11 mouse cellular contexts compared by ENCODE assay signal in genomic region chr6:28817039-28817438, GRCm38 (mm10). TPM values are rescaled to one million over a fixed set of nuclear protein-coding genes. Genes with fewer than 3 reads are reported as not detected.
A peak's percentile ranks its signal among the peaks of the same experiment; 100 is the strongest.
DNase-seq lines count a peak whose midpoint lies in the region; ATAC-seq lines count a peak whose summit lies in the region.
"Had no signal": no experiment of that assay in that cellular context is flagged by ENCODE, and none has a peak within 500 bp of the region (broad histone marks: within the 10 kb centered on the region; RNA-seq: fewer than 3 reads in every experiment).

No protein-coding gene starts in this region.

- 75% methylated on average over 9 of the region's 9 CpGs for WGBS in forebrain, embryonic 13.5 days
- WGBS in forebrain, embryonic 10.5 days: 90% methylated on average over 9 of the region's 9 CpGs
- 75% methylated on average over 9 of the region's 9 CpGs for WGBS in neural tube, embryonic 12.5 days
- 70% methylated on average over 9 of the region's 9 CpGs for WGBS in neural tube, embryonic 15.5 days
- WGBS in forebrain, embryonic 15.5 days: 59% methylated on average over 9 of the region's 9 CpGs
- WGBS in hindbrain, embryonic 14.5 days: 72% methylated on average over 9 of the region's 9 CpGs

- H3K9ac ChIP-seq in forebrain, embryonic 13.5 days: no peak overlapping the region
- 0 out of 2 replicates have a peak overlapping the region, but pooled peaks have one; percentile 9 for H3K9ac ChIP-seq in neural tube, embryonic 12.5 days
- no peak overlapping the region for H3K9ac ChIP-seq in neural tube, embryonic 15.5 days (replicated peaks)
- no peak overlapping the region for H3K9ac ChIP-seq in forebrain, embryonic 15.5 days (replicated peaks)
- no peak overlapping the region for H3K9ac ChIP-seq in hindbrain, embryonic 14.5 days
- H3K9ac ChIP-seq: midbrain, embryonic 12.5 days had no signal

- H3K36me3 ChIP-seq in forebrain, embryonic 13.5 days (ENCODE audit: poor library complexity, severe bottlenecking): peaks cover 31% of the 10 kb centered on the region
- peaks cover 25% of the 10 kb centered on the region for H3K36me3 ChIP-seq in forebrain, embryonic 10.5 days (replicated peaks)
- H3K36me3 ChIP-seq in neural tube, embryonic 12.5 days: peaks cover 46% of the 10 kb centered on the region
- peaks cover 22% of the 10 kb centered on the region; the same call in 1 of the 2 replicates for H3K36me3 ChIP-seq in neural tube, embryonic 15.5 days
- peaks cover 13% of the 10 kb centered on the region; the same call in 1 of the 2 replicates for H3K36me3 ChIP-seq in forebrain, embryonic 15.5 days
- H3K36me3 ChIP-seq in hindbrain, embryonic 14.5 days (replicated peaks; ENCODE audit: control insufficient read depth, insufficient read depth): peaks cover 58% of the 10 kb centered on the region

- H3K4me1 ChIP-seq in forebrain, embryonic 13.5 days: peaks cover 21% of the 10 kb centered on the region
- H3K4me1 ChIP-seq in forebrain, embryonic 10.5 days: peaks cover 25% of the 10 kb centered on the region
- peaks cover 23% of the 10 kb centered on the region for H3K4me1 ChIP-seq in neural tube, embryonic 12.5 days
- H3K4me1 ChIP-seq in neural tube, embryonic 15.5 days: peaks cover 51% of the 10 kb centered on the region
- H3K4me1 ChIP-seq in forebrain, embryonic 15.5 days: peaks cover 23% of the 10 kb centered on the region
- peaks cover 30% of the 10 kb centered on the region for H3K4me1 ChIP-seq in hindbrain, embryonic 14.5 days (replicated peaks; ENCODE audit: control insufficient read depth, insufficient read depth, low read length)

- ATAC-seq in forebrain, embryonic 13.5 days: peak; percentile 38; the same call in 1 of the 2 replicates
- ATAC-seq in neural tube, embryonic 12.5 days (ENCODE audit: low FRiP score, low read depth): no peak
- no peak for ATAC-seq in neural tube, embryonic 15.5 days (ENCODE audit: low FRiP score)
- peak; percentile 60 for ATAC-seq in forebrain, embryonic 15.5 days (replicated peaks)
- ATAC-seq in inflammation-experienced regulatory T-cells, adult 6 months: no peak
- no peak for ATAC-seq in hindbrain, embryonic 14.5 days (ENCODE audit: low FRiP score)

- no peak for DNase-seq in forebrain, embryonic 10.5 days (ENCODE audit: extremely low spot score, low spot score)
- DNase-seq in right cerebral cortex, postnatal 25 days: peak; percentile 72
- no peak for DNase-seq in hindbrain, embryonic 14.5 days (ENCODE audit: low spot score)
- DNase-seq: gastrocnemius, postnatal 25 days; kidney, postnatal 10 days had no signal

- no peak overlapping the region for H3K4me3 ChIP-seq in forebrain, embryonic 13.5 days
- H3K4me3 ChIP-seq in forebrain, embryonic 10.5 days: no peak overlapping the region
- H3K4me3 ChIP-seq in neural tube, embryonic 12.5 days: no peak overlapping the region
- H3K4me3 ChIP-seq in neural tube, embryonic 15.5 days (replicated peaks): no peak overlapping the region
- no peak overlapping the region for H3K4me3 ChIP-seq in forebrain, embryonic 15.5 days
- H3K4me3 ChIP-seq in hindbrain, embryonic 14.5 days (replicated peaks; ENCODE audit: low read length): no peak overlapping the region
- H3K4me3 ChIP-seq: midbrain, embryonic 12.5 days had no signal

- H3K27ac ChIP-seq in forebrain, embryonic 13.5 days: no peak overlapping the region; the same call in 1 of the 2 replicates
- no peak overlapping the region for H3K27ac ChIP-seq in forebrain, embryonic 10.5 days
- H3K27ac ChIP-seq in neural tube, embryonic 12.5 days: no peak overlapping the region
- no peak overlapping the region for H3K27ac ChIP-seq in neural tube, embryonic 15.5 days (replicated peaks)
- H3K27ac ChIP-seq in forebrain, embryonic 15.5 days (replicated peaks): 0 out of 2 replicates have a peak overlapping the region, but pooled peaks have one; percentile 29
- no peak overlapping the region for H3K27ac ChIP-seq in hindbrain, embryonic 14.5 days
- H3K27ac ChIP-seq: midbrain, embryonic 12.5 days had no signal

- H3K4me2 ChIP-seq in forebrain, embryonic 13.5 days: no peak overlapping the region
- no peak overlapping the region for H3K4me2 ChIP-seq in neural tube, embryonic 12.5 days (replicated peaks)
- H3K4me2 ChIP-seq in neural tube, embryonic 15.5 days: no peak overlapping the region
- H3K4me2 ChIP-seq in forebrain, embryonic 15.5 days (replicated peaks): no peak overlapping the region
- no peak overlapping the region for H3K4me2 ChIP-seq in hindbrain, embryonic 14.5 days (replicated peaks)
- H3K4me2 ChIP-seq: midbrain, embryonic 12.5 days had no signal

- H3K27me3 ChIP-seq in forebrain, embryonic 13.5 days: no peaks in the 10 kb centered on the region
- H3K27me3 ChIP-seq in forebrain, embryonic 10.5 days (ENCODE audit: poor library complexity, severe bottlenecking): no peaks in the 10 kb centered on the region
- no peaks in the 10 kb centered on the region for H3K27me3 ChIP-seq in neural tube, embryonic 12.5 days (replicated peaks)
- H3K27me3 ChIP-seq in neural tube, embryonic 15.5 days (replicated peaks): no peaks in the 10 kb centered on the region
- H3K27me3 ChIP-seq in forebrain, embryonic 15.5 days: no peaks in the 10 kb centered on the region
- H3K27me3 ChIP-seq in hindbrain, embryonic 14.5 days (ENCODE audit: control insufficient read depth, insufficient read depth, low read length): no peaks in the 10 kb centered on the region
- H3K27me3 ChIP-seq: midbrain, embryonic 12.5 days had no signal

- H3K9me3 ChIP-seq in forebrain, embryonic 13.5 days (replicated peaks): no peaks in the 10 kb centered on the region
- H3K9me3 ChIP-seq in forebrain, embryonic 10.5 days: no peaks in the 10 kb centered on the region
- no peaks in the 10 kb centered on the region for H3K9me3 ChIP-seq in neural tube, embryonic 12.5 days
- H3K9me3 ChIP-seq in neural tube, embryonic 15.5 days (replicated peaks): no peaks in the 10 kb centered on the region
- no peaks in the 10 kb centered on the region for H3K9me3 ChIP-seq in forebrain, embryonic 15.5 days
- H3K9me3 ChIP-seq in hindbrain, embryonic 14.5 days (ENCODE audit: control insufficient read depth, low read length): no peaks in the 10 kb centered on the region
- H3K9me3 ChIP-seq: midbrain, embryonic 12.5 days had no signal

RNA-seq across cellular contexts. Expression of gene Lrrc4, which starts 14.5 kb away (rescaled TPM):
- 3.8 and 4.3 TPM in 2 replicates for polyA plus RNA-seq in forebrain, embryonic 13.5 days (2015; fragmentation: Nextera tagmentation; extraction: Ambion mirVana)
- polyA plus RNA-seq in forebrain, embryonic 10.5 days (2016; fragmentation: Nextera tagmentation; extraction: Ambion mirVana): 1.8 and 2.0 TPM in 2 replicates
- polyA plus RNA-seq in neural tube, embryonic 12.5 days (2016; fragmentation: Nextera tagmentation; extraction: Ambion mirVana): 6.5 and 6.9 TPM in 2 replicates
- polyA plus RNA-seq in neural tube, embryonic 15.5 days (2015; fragmentation: Nextera tagmentation; extraction: Ambion mirVana): 7.2 and 8.5 TPM in 2 replicates
- polyA plus RNA-seq in forebrain, embryonic 15.5 days (2015; fragmentation: Nextera tagmentation; extraction: Ambion mirVana): 6.4 and 6.5 TPM in 2 replicates
- under 1 TPM in 2 of 3 experiments, not detected in 1; 0.20 to 0.31 TPM for polyA plus RNA-seq in inflammation-experienced regulatory T-cells, adult 6 months (2017; shearing (Covaris generic))
- 9.6 and 10.4 TPM in 2 replicates for polyA plus RNA-seq in hindbrain, embryonic 14.5 days (2014; fragmentation: Nextera tagmentation; extraction: Ambion mirVana)

Comparison
In these comparisons a context has a peak if more than half of its experiments do, and no peak if none do; other contexts are left out.
1. ATAC-seq: peak in forebrain, embryonic 13.5 days (single experiment) and forebrain, embryonic 15.5 days (single experiment); none in neural tube, embryonic 12.5 days (single experiment), neural tube, embryonic 15.5 days (single experiment), inflammation-experienced regulatory T-cells, adult 6 months (single experiment) and hindbrain, embryonic 14.5 days (single experiment).